Mouse (Mus musculus): ENCODE data around the gene Mrtfa. TPM values are rescaled to one million over a fixed set of nuclear protein-coding genes. Genes with fewer than 3 reads are reported as not detected.

Gene Mrtfa
- polyA plus RNA-seq, 1 experiment from 2014 or later: 13.5 TPM

DNA sequence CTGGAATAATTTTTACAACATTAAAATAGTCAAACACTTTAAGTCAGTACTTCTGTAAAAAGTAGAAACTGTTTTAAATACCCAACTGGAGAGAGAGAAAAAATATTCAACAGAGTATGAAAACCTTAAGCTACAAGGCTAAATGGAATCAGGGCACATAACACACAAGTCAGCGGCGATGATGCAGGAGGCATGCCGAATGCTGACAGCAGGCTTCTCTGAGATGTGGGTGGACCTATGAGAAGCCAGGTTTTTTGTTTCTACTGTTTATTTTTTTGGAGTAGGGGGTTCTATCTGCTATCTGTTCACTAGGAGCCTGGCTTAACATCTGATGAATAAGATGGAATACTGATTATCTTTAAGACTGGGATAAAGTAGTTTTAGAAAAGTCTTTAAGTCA is 80.2 kb downstream of the Mrtfa start:
- Histone ChIP-seq H3K27ac (ENCODE audit: low read length) (no peak overlapping the region), H3K9me3 (ENCODE audit: low read length) (no peaks in the 10 kb centered on the region), H3K4me3 (ENCODE audit: low read depth, low read length) (no peak overlapping the region), H3K4me1 (ENCODE audit: insufficient read depth, low read depth, low read length) (peaks cover 5% of the 10 kb centered on the region; the same call in 1 of the 2 replicates), H3K27me3 (replicated peaks; ENCODE audit: insufficient read depth, low read length) (no peaks in the 10 kb centered on the region), H3K36me3 (ENCODE audit: insufficient read depth, low read length) (no peaks in the 10 kb centered on the region), H3K9ac (replicated peaks; ENCODE audit: low read depth) (no peak overlapping the region), H3K4me2 (replicated peaks; ENCODE audit: low read depth, low read length) (no peak overlapping the region)
- no peak for TF ChIP-seq EP300 (IDR thresholded peaks at IDR 0.05)
- TF ChIP-seq CTCF (IDR thresholded peaks at IDR 0.05): no peak
- no peak for DNase-seq (ENCODE audit: low spot score)
- 64% methylated on average over 3 of the region's 3 CpGs for WGBS
- no peak for ATAC-seq

DNA sequence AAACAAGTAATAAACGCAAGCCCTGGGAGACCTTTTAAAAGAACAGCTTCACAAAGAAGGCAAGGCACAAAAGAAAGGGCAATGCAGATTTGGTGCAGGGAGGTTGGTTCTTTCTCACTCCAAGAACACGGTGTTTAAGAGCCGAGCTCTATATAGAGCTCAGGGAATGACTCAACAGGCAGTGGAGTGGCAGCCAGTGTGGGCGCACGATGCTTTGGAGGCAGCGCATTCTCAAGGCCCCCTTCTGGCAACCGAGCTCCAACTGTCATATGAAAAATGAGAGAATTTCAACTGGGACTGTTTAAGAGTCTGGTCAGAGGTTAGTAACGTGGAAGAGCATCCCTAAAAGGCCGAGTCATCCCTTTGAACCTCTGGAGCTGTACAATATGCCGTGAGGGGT is 84.6 kb downstream of the Mrtfa start:
- Histone ChIP-seq H3K36me3 (ENCODE audit: insufficient read depth, low read length) (no peaks in the 10 kb centered on the region), H3K27me3 (replicated peaks; ENCODE audit: insufficient read depth, low read length) (no peaks in the 10 kb centered on the region), H3K27ac (ENCODE audit: low read length) (no peak overlapping the region), H3K4me3 (ENCODE audit: low read depth, low read length) (no peak overlapping the region), H3K4me1 (ENCODE audit: insufficient read depth, low read depth, low read length) (peaks cover 4% of the 10 kb centered on the region; the same call in 1 of the 2 replicates), H3K9ac (replicated peaks; ENCODE audit: low read depth) (no peak overlapping the region), H3K9me3 (ENCODE audit: low read length) (no peaks in the 10 kb centered on the region), H3K4me2 (replicated peaks; ENCODE audit: low read depth, low read length) (no peak overlapping the region)
- 33% methylated on average over 10 of the region's 10 CpGs for WGBS
- DNase-seq (ENCODE audit: low spot score): peak; percentile 54
- TF ChIP-seq CTCF (IDR thresholded peaks at IDR 0.05) (no peak; the same call in 1 of the 2 replicates), EP300 (IDR thresholded peaks at IDR 0.05) (no peak)
- ATAC-seq: peak; percentile 53

DNA sequence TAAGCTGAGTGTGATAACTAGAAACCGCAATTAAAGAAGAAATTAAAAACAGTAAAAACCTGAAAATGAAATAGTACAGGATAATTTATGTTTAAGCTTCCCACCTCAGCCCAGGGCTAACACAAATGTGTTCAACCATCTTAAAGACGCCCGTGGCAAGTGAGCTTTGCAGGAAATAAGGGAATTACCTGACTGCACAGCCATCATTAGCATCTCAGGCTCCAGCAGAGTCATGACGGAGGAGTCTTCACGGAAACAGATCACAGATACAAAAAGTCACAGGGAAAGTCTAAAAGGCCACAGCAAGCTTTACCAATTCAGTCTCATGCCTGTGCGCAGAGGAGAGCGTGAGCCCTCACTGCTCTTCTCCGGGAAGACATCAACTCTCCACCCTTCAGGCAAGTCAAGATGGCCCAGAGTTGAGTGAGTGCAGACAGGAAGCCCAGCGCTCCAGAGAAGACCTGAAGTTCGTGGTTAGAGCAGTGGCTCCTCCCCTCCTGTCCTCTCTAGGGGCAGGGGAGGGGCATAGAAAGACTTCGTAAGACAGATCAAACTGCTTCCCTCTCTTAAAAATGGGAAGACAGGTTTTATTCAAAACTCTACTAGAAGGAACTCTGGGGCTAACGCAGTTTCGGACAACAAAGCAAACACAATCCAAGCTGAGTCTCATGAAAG is 85.8 kb downstream of the Mrtfa start:
- TF ChIP-seq CTCF (IDR thresholded peaks at IDR 0.05): no peak
- no peak for TF ChIP-seq EP300 (IDR thresholded peaks at IDR 0.05)
- Histone ChIP-seq H3K27ac (ENCODE audit: low read length) (peak overlapping the region; percentile 23), H3K9ac (replicated peaks; ENCODE audit: low read depth) (no peak overlapping the region; the same call in 1 of the 2 replicates), H3K4me1 (ENCODE audit: insufficient read depth, low read depth, low read length) (peaks cover 4% of the 10 kb centered on the region; the same call in 1 of the 2 replicates), H3K4me2 (replicated peaks; ENCODE audit: low read depth, low read length) (peak overlapping the region; percentile 41), H3K4me3 (ENCODE audit: low read depth, low read length) (peak overlapping the region; percentile 23), H3K36me3 (ENCODE audit: insufficient read depth, low read length) (no peaks in the 10 kb centered on the region), H3K27me3 (replicated peaks; ENCODE audit: insufficient read depth, low read length) (no peaks in the 10 kb centered on the region), H3K9me3 (ENCODE audit: low read length) (no peaks in the 10 kb centered on the region)
- ATAC-seq: peak; percentile 73
- DNase-seq (ENCODE audit: low spot score): peak; percentile 79
- 39% methylated on average over 13 of the region's 13 CpGs for WGBS

DNA sequence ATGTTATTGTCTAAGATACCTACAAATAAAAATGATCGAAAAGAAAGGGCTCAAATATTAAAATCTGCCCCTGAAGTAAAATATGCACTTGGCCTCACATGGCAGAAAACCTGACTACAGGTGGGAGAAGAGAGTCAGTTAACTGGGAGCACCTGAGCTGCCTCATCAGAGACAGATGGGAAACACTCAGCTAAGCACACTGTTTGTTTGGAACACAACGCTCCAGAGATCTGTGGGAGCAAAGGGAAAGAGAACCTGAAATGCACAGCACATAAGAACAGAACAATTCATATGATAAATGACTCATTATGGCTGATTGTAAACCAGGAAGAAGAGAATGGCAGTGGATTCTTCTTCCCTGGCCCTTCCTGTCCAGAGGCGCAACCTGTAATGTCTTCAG is 87.1 kb downstream of the Mrtfa start:
- H3K27me3 ChIP-seq (replicated peaks; ENCODE audit: insufficient read depth, low read length): no peaks in the 10 kb centered on the region
- WGBS: 88% methylated on average over 3 of the region's 3 CpGs
- no peak overlapping the region for H3K4me2 ChIP-seq (replicated peaks; ENCODE audit: low read depth, low read length)
- TF ChIP-seq EP300 (IDR thresholded peaks at IDR 0.05) (no peak), CTCF (IDR thresholded peaks at IDR 0.05) (no peak)
- ATAC-seq (no peak), DNase-seq (ENCODE audit: low spot score) (no peak)
- H3K9me3 ChIP-seq (ENCODE audit: low read length): no peaks in the 10 kb centered on the region
- H3K27ac ChIP-seq (ENCODE audit: low read length): no peak overlapping the region
- H3K36me3 ChIP-seq (ENCODE audit: insufficient read depth, low read length): no peaks in the 10 kb centered on the region
- no peak overlapping the region for H3K9ac ChIP-seq (replicated peaks; ENCODE audit: low read depth)
- H3K4me1 ChIP-seq (ENCODE audit: insufficient read depth, low read depth, low read length): peaks cover 4% of the 10 kb centered on the region; the same call in 1 of the 2 replicates
- no peak overlapping the region for H3K4me3 ChIP-seq (ENCODE audit: low read depth, low read length)

DNA sequence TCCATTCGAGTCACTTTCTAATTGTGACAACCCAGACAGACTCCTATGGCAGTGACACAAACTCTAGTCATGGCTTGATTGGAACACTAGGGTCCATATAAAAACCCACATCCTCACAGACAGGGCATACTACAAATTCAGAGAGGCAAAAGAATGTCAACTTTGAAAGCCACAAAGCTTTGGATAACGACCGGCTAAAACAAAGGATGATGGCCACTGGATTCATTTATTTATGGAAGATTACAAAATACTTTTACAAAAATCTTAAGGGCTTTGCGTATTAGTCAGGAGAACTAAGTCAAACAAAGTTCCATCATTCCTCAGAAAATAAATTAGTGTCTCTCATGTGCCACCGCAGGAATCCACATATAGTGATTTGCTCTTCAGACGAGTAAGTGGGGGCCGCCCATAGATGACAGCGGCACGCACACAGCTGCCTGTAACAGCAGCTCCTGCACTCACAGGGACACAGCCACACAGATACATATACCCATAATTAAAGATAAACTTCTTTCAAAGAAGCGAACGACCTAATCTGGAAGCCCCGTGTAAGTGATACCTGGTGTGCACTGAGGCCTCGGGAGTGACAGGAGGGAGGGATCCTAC is 88.2 kb downstream of the Mrtfa start:
- TF ChIP-seq CTCF (IDR thresholded peaks at IDR 0.05) (no peak), EP300 (IDR thresholded peaks at IDR 0.05) (no peak)
- no peak overlapping the region for H3K27ac ChIP-seq (ENCODE audit: low read length)
- 63% methylated on average over 13 of the region's 13 CpGs for WGBS
- H3K4me2 ChIP-seq (replicated peaks; ENCODE audit: low read depth, low read length): no peak overlapping the region
- no peaks in the 10 kb centered on the region for H3K36me3 ChIP-seq (ENCODE audit: insufficient read depth, low read length)
- no peaks in the 10 kb centered on the region for H3K9me3 ChIP-seq (ENCODE audit: low read length)
- H3K27me3 ChIP-seq (replicated peaks; ENCODE audit: insufficient read depth, low read length): no peaks in the 10 kb centered on the region
- H3K4me3 ChIP-seq (ENCODE audit: low read depth, low read length): no peak overlapping the region
- no peak for ATAC-seq
- no peak for DNase-seq (ENCODE audit: low spot score)
- no peak overlapping the region for H3K9ac ChIP-seq (replicated peaks; ENCODE audit: low read depth)
- H3K4me1 ChIP-seq (ENCODE audit: insufficient read depth, low read depth, low read length): peaks cover 4% of the 10 kb centered on the region; the same call in 1 of the 2 replicates

DNA sequence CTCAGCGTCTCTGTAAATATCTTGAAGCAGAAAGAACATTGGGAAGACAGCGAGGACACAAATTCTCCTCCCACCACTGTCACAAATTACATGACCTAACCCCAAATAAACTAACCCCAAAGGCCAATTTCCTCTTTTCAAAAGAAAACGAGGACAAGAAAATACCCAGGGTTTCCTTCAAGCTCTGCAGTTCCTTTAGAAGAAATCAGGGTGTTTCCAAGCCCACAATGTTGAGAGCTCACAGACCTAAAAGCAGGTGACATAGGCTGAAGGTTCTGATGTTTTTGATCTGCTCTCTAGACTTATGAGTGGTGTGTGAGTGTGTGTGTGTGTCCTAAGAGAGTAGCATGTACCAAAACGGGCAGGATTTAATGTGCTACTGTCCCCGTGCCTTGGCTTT is 89.2 kb downstream of the Mrtfa start:
- no peak for ATAC-seq
- H3K4me2 ChIP-seq (replicated peaks; ENCODE audit: low read depth, low read length): no peak overlapping the region
- DNase-seq (ENCODE audit: low spot score): no peak
- WGBS: 50% methylated on average over 5 of the region's 5 CpGs
- H3K9ac ChIP-seq (replicated peaks; ENCODE audit: low read depth): no peak overlapping the region
- H3K9me3 ChIP-seq (ENCODE audit: low read length): no peaks in the 10 kb centered on the region
- H3K4me1 ChIP-seq (ENCODE audit: insufficient read depth, low read depth, low read length): peaks cover 4% of the 10 kb centered on the region; the same call in 1 of the 2 replicates
- H3K4me3 ChIP-seq (ENCODE audit: low read depth, low read length): no peak overlapping the region
- H3K36me3 ChIP-seq (ENCODE audit: insufficient read depth, low read length): no peaks in the 10 kb centered on the region
- TF ChIP-seq CTCF (IDR thresholded peaks at IDR 0.05) (no peak), EP300 (IDR thresholded peaks at IDR 0.05) (no peak)
- H3K27me3 ChIP-seq (replicated peaks; ENCODE audit: insufficient read depth, low read length): no peaks in the 10 kb centered on the region
- no peak overlapping the region for H3K27ac ChIP-seq (ENCODE audit: low read length)

Data from lung, postnatal 0 days (tissue).